Mouse (Mus musculus): ENCODE results near the gene Scd2. TPM values are rescaled to one million over a fixed set of nuclear protein-coding genes. Genes with fewer than 3 reads are reported as not detected.

The Scd2 gene
- polyA plus RNA-seq, 1 experiment, result 442 TPM

GRCm38 (mm10) chr19:44301671-44302305 lies 8.3 kb downstream of the Scd2 start:
- H3K4me3 ChIP-seq (ENCODE audit: insufficient read depth, low read length), result peak overlapping the region; percentile 3; the same call in 1 of the 2 replicates
- TF ChIP-seq CTCF (IDR thresholded peaks at IDR 0.05; ENCODE audit: borderline replicate concordance, insufficient read depth, low read length) (no peak), POLR2A (IDR thresholded peaks at IDR 0.05; ENCODE audit: low read depth, low read length) (no peak)
- peak overlapping the region; percentile 55 for H3K27ac ChIP-seq (ENCODE audit: insufficient read depth, low read length)
- peaks cover 30% of the 10 kb centered on the region for H3K4me1 ChIP-seq (ENCODE audit: control insufficient read depth, insufficient read depth, low read length)

- TF ChIP-seq CTCF (IDR thresholded peaks at IDR 0.05; ENCODE audit: borderline replicate concordance, insufficient read depth, low read length) (no peak), POLR2A (IDR thresholded peaks at IDR 0.05; ENCODE audit: low read depth, low read length) (no peak)
- peaks cover 33% of the 10 kb centered on the region for H3K4me1 ChIP-seq (ENCODE audit: control insufficient read depth, insufficient read depth, low read length)
- peak overlapping the region; percentile 67 for H3K27ac ChIP-seq (ENCODE audit: insufficient read depth, low read length)
- H3K4me3 ChIP-seq (ENCODE audit: insufficient read depth, low read length), result no peak overlapping the region
Measured at GRCm38 (mm10) chr19:44302901-44303300, 9.4 kb downstream of the Scd2 start.

GRCm38 (mm10) chr19:44303502-44303901 lies 10.0 kb downstream of the Scd2 start:
- no peak for TF ChIP-seq CTCF (IDR thresholded peaks at IDR 0.05; ENCODE audit: borderline replicate concordance, insufficient read depth, low read length)
- no peak for TF ChIP-seq POLR2A (IDR thresholded peaks at IDR 0.05; ENCODE audit: low read depth, low read length)
- peak overlapping the region; percentile 67 for H3K27ac ChIP-seq (ENCODE audit: insufficient read depth, low read length)

GRCm38 (mm10) chr19:44304419-44304818 lies 10.9 kb downstream of the Scd2 start:
- Histone ChIP-seq H3K4me3 (ENCODE audit: insufficient read depth, low read length) (no peak overlapping the region), H3K27ac (ENCODE audit: insufficient read depth, low read length) (no peak overlapping the region), H3K4me1 (ENCODE audit: control insufficient read depth, insufficient read depth, low read length) (peaks cover 33% of the 10 kb centered on the region)
- TF ChIP-seq POLR2A (IDR thresholded peaks at IDR 0.05; ENCODE audit: low read depth, low read length), result no peak
- TF ChIP-seq CTCF (IDR thresholded peaks at IDR 0.05; ENCODE audit: borderline replicate concordance, insufficient read depth, low read length), result no peak

More at GRCm38 (mm10) chr19:44303502-44303901, 10.0 kb downstream of the Scd2 start:
- Histone ChIP-seq H3K4me1 (ENCODE audit: control insufficient read depth, insufficient read depth, low read length) (peaks cover 33% of the 10 kb centered on the region), H3K4me3 (ENCODE audit: insufficient read depth, low read length) (no peak overlapping the region)

DNA sequence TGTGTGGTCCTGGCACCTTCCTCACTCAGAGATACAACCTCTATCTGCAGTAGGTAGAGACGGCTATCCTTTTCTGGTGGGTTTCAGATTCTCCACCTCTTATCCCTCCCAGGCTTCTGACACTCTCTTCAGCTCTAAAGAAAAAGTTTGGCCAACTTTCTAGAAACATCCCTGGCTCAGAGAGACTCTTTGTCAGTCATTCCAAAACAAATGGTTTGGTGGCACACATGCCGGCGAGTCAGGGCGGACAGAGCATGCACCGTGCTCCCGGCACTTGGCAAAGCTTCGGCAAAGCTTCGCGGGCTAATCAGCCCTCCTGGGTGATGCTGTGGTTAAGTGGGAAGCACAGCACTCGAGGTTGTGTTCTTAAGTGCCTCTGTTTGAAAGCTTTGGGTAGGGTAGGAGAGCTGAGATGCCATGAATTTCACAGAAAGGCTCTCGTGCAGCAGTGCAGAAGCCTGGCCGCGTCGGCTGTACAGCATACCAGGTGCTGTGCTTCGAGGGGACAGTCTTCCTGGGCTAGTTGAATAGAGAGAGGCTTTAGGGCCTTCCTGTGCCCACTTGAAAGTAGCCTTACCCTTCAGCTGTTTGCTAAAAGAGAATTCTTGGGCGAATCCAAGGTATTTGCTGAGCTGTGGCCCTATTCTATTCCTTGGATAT lies 11.5 kb downstream of the Scd2 start:
- TF ChIP-seq POLR2A (IDR thresholded peaks at IDR 0.05; ENCODE audit: low read depth, low read length), result no peak
- TF ChIP-seq CTCF (IDR thresholded peaks at IDR 0.05; ENCODE audit: borderline replicate concordance, insufficient read depth, low read length), result no peak
- H3K4me3 ChIP-seq (ENCODE audit: insufficient read depth, low read length), result no peak overlapping the region
- H3K27ac ChIP-seq (ENCODE audit: insufficient read depth, low read length), result peak overlapping the region; percentile 1; the same call in 1 of the 2 replicates
- H3K4me1 ChIP-seq (ENCODE audit: control insufficient read depth, insufficient read depth, low read length), result peaks cover 31% of the 10 kb centered on the region

- TF ChIP-seq CTCF (IDR thresholded peaks at IDR 0.05; ENCODE audit: borderline replicate concordance, insufficient read depth, low read length) (no peak), POLR2A (IDR thresholded peaks at IDR 0.05; ENCODE audit: low read depth, low read length) (no peak)
- no peak overlapping the region for H3K4me3 ChIP-seq (ENCODE audit: insufficient read depth, low read length)
- peak overlapping the region; percentile 9; the same call in 1 of the 2 replicates for H3K27ac ChIP-seq (ENCODE audit: insufficient read depth, low read length)
- H3K4me1 ChIP-seq (ENCODE audit: control insufficient read depth, insufficient read depth, low read length), result peaks cover 25% of the 10 kb centered on the region
Measured at GRCm38 (mm10) chr19:44305701-44306100, 12.2 kb downstream of the Scd2 start.

GRCm38 (mm10) chr19:44306171-44306570 lies 12.7 kb downstream of the Scd2 start:
- Histone ChIP-seq H3K4me3 (ENCODE audit: insufficient read depth, low read length) (no peak overlapping the region), H3K27ac (ENCODE audit: insufficient read depth, low read length) (peak overlapping the region; percentile 9; the same call in 1 of the 2 replicates), H3K4me1 (ENCODE audit: control insufficient read depth, insufficient read depth, low read length) (peaks cover 25% of the 10 kb centered on the region)
- TF ChIP-seq CTCF (IDR thresholded peaks at IDR 0.05; ENCODE audit: borderline replicate concordance, insufficient read depth, low read length), result no peak
- TF ChIP-seq POLR2A (IDR thresholded peaks at IDR 0.05; ENCODE audit: low read depth, low read length), result no peak

DNA sequence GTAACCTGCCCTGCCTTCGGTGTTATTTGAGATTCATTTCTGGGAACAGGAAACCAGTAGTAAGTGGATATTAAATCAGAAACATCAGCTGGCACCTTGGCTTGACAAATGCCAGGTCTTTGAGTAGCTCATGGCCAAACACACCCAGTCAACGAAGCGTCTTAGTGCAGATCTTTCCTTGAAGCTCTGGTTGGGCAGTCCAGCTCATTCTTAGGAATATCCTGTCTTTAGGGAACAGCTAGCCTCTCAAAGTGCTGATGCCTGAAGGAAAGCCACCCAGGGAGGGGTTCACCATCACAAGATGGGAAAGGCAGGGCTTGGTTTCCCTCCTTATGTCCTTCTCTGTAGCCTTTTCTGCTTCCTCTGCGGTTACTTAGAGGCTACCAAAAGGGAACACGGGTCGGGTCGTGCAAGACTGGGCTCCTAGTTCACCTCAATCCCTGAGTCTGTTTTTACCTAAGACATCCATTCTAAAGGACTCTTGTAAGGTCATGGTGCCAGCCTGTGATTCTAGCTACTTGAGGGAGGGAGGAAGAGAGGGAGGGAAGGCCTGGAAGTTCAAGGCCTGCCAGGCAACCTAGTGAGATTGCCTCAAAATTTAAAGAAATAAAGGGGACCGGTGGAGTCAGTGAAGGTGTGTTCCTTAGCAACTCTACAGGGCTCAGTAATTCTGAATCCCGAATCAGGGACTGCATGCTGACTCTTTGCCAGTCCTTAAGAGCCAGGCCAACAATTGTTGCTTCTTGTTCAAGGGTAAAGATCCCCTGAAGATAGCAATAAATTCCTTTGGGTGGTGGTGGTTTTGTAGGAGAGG lies 13.8 kb downstream of the Scd2 start:
- no peak overlapping the region for H3K4me3 ChIP-seq (ENCODE audit: insufficient read depth, low read length)
- peak overlapping the region; percentile 27 for H3K27ac ChIP-seq (ENCODE audit: insufficient read depth, low read length)
- peaks cover 22% of the 10 kb centered on the region for H3K4me1 ChIP-seq (ENCODE audit: control insufficient read depth, insufficient read depth, low read length)
- TF ChIP-seq CTCF (IDR thresholded peaks at IDR 0.05; ENCODE audit: borderline replicate concordance, insufficient read depth, low read length) (no peak), POLR2A (IDR thresholded peaks at IDR 0.05; ENCODE audit: low read depth, low read length) (no peak)

- H3K4me3 ChIP-seq (ENCODE audit: insufficient read depth, low read length), result no peak overlapping the region
- TF ChIP-seq CTCF (IDR thresholded peaks at IDR 0.05; ENCODE audit: borderline replicate concordance, insufficient read depth, low read length) (no peak), POLR2A (IDR thresholded peaks at IDR 0.05; ENCODE audit: low read depth, low read length) (no peak)
- peaks cover 21% of the 10 kb centered on the region for H3K4me1 ChIP-seq (ENCODE audit: control insufficient read depth, insufficient read depth, low read length)
- no peak overlapping the region for H3K27ac ChIP-seq (ENCODE audit: insufficient read depth, low read length)
Measured at GRCm38 (mm10) chr19:44307915-44308470, 14.5 kb downstream of the Scd2 start.
